Mouse (Mus musculus) Muller cell, postnatal 12 days (primary cell): ENCODE results near the gene Moxd2.

Experiments used
- DNase-seq: peaks from one replicate; pipeline ENCODE4 v3.0.0-alpha.2; 2015; ENCODE audit errors: inconsistent ontology term

The Moxd2 gene

GRCm38 (mm10) chr6:40887394-40887793, at the start of gene Moxd2:
Gene Moxd2, minus strand, starts transcription at chr6:40887494.
- DNase-seq: no peak

- DNase-seq: no peak
Measured at GRCm38 (mm10) chr6:40919954-40920353, 32.7 kb upstream of the Moxd2 start.

GRCm38 (mm10) chr6:40900287-40900686, 13.0 kb upstream of the Moxd2 start, which contains the start of gene Prss58:
Gene Prss58, minus strand, starts transcription at chr6:40900387.
- no peak for DNase-seq

GRCm38 (mm10) chr6:40894716-40895115, 7.4 kb upstream of the Moxd2 start:
- DNase-seq: no peak

GRCm38 (mm10) chr6:40893577-40893976, 6.3 kb upstream of the Moxd2 start:
- DNase-seq: peak; percentile 9

- DNase-seq: no peak
Measured at GRCm38 (mm10) chr6:40891754-40892153, 4.5 kb upstream of the Moxd2 start.

GRCm38 (mm10) chr6:40890973-40891372, 3.7 kb upstream of the Moxd2 start:
- DNase-seq: no peak

- DNase-seq: no peak
Measured at GRCm38 (mm10) chr6:40845283-40845682, 42.0 kb downstream of the Moxd2 start.
